Mouse (Mus musculus) liver, embryonic 14.5 days (tissue): ENCODE measurements at regions not wholly inside any gene's neighbourhood (a gene's known extent, or its start where the extent isn't known, plus 50 kb on each side); places are given as distances from the start of the nearest gene placed in this dataset. TPM values are rescaled to one million over a fixed set of nuclear protein-coding genes. Genes with fewer than 3 reads are reported as not detected.

ENCODE experiments used
- ATAC-seq: fragments of 200-750 bp; cut with Nextera tagmentation; 2 replicates; pipeline ENCODE4 v1.8.0; 2017; ENCODE audit warnings: moderate number of reproducible peaks, mild to moderate bottlenecking, moderate library complexity; ENCODE audit not compliant: insufficient read depth
- DNase-seq, 3 experiments: peaks; one replicate each; pipeline ENCODE4 v3.0.0-alpha.2; 2012 to 2013; ENCODE audit warnings: low read depth in 3 of 3, low spot score in 3 of 3
- H3K27ac ChIP-seq: fragments of 300-500 bp; sonication (generic); 2 replicates; pipeline ENCODE4 v1.5.1; 2014; ENCODE audit warnings: moderate library complexity, mild to moderate bottlenecking, control low read depth, inconsistent platforms
- H3K27me3 ChIP-seq: fragments of 300-500 bp; sonication (generic); 2 replicates; pipeline ENCODE4 v1.6.1; 2014; ENCODE audit warnings: mild to moderate bottlenecking, low read length, moderate library complexity; ENCODE audit not compliant: control insufficient read depth, insufficient read depth
- H3K36me3 ChIP-seq: fragments of 300-500 bp; sonication (generic); replicated peaks from 2 replicates; pipeline ENCODE4 v1.6.1; 2014; ENCODE audit warnings: low read depth; ENCODE audit not compliant: control insufficient read depth, insufficient read depth
- H3K4me1 ChIP-seq, 2 experiments: fragments of 200-500 bp in 1 of 2; fragments of 300-500 bp in 1 of 2; sonication (generic) in 1 of 2; replicated peaks; 2 replicates each; pipeline ENCODE4 v1.6.1; 2012 to 2014; ENCODE audit warnings: antibody characterized with exemption in 1 of 2, inconsistent platforms in 1 of 2, low read length in 1 of 2; ENCODE audit not compliant: control insufficient read depth in 2 of 2, insufficient read depth in 2 of 2
- H3K4me2 ChIP-seq: fragments of 300-500 bp; sonication (generic); 2 replicates; pipeline ENCODE4 v1.6.1; 2014; ENCODE audit warnings: low read depth, mild to moderate bottlenecking, control low read depth, moderate library complexity
- H3K4me3 ChIP-seq, 2 experiments: fragments of 200-500 bp in 1 of 2; fragments of 300-500 bp in 1 of 2; sonication (generic) in 1 of 2; 2 replicates each; pipeline ENCODE4 v1.5.1; 2012 to 2014; ENCODE audit warnings: low read depth in 2 of 2, low read length in 2 of 2, mild to moderate bottlenecking in 2 of 2, control low read depth in 1 of 2, inconsistent platforms in 1 of 2, moderate library complexity in 1 of 2; ENCODE audit not compliant: insufficient read depth in 1 of 2
- H3K9ac ChIP-seq: fragments of 300-500 bp; sonication (generic); replicated peaks from 2 replicates; pipeline ENCODE4 v1.6.1; 2014; ENCODE audit warnings: mild to moderate bottlenecking, control low read depth, moderate library complexity
- H3K9me3 ChIP-seq: fragments of 300-500 bp; sonication (generic); 2 replicates; pipeline ENCODE4 v1.6.1; 2016; ENCODE audit warnings: low read length, mixed read lengths; ENCODE audit not compliant: control insufficient read depth
- CTCF ChIP-seq: IDR thresholded peaks from 2 replicates; pipeline ENCODE4 v1.5.1; 2016; ENCODE audit warnings: antibody characterized with exemption, low read depth, control low read depth
- EP300 ChIP-seq: IDR thresholded peaks from 2 replicates; pipeline ENCODE4 v1.6.1; 2016; ENCODE audit warnings: antibody characterized with exemption, low read depth
- WGBS: fragments of 180-500 bp; shearing (Covaris S2); extraction: QIAGEN DNeasy Blood & Tissue Kit; methylation state at CpG from one replicate; pipeline ENCODE4 v1.1.7; 2014; ENCODE audit not compliant: insufficient replicate concordance; 5-methylcytosine and 5-hydroxymethylcytosine counted together
- microRNA-seq: library from miRNA; unstranded; fragments of <30 nt; microRNA quantifications from one replicate; pipeline ENCODE4, GENCODE M21; 2016

DNA sequence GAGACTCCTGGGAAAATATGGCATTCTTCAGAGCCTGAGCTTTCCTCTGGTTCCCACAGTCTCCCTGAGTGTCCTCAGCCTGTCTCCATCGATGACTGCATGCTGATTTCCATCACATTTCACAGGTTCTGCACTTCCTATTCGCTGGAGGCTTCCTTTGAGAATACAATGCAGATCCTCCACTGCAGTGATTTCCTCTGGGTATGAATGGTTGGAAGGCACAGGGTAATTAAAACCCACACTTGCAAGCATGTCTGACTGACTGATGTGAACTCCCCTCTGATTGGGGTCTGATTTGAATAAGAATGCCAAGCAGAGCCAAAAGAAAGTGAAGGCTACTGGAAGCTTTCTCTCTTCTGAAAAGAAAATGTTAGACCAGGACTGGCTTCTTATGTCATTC lies 67.1 kb upstream of the Lrrn1 start:
- Histone ChIP-seq H3K4me2 (no peak overlapping the region), H3K36me3 (no peaks in the 10 kb centered on the region), H3K9ac (no peak overlapping the region), H3K4me3 (no peak overlapping the region), H3K4me1 (no peaks in the 10 kb centered on the region), H3K27me3 (no peaks in the 10 kb centered on the region), H3K9me3 (no peaks in the 10 kb centered on the region), H3K27ac (no peak overlapping the region)
- DNase-seq (no peak), ATAC-seq (no peak)
- no peak for TF ChIP-seq CTCF
- no peak for TF ChIP-seq EP300
- WGBS = 20% methylated on average over 2 of the region's 2 CpGs

DNA sequence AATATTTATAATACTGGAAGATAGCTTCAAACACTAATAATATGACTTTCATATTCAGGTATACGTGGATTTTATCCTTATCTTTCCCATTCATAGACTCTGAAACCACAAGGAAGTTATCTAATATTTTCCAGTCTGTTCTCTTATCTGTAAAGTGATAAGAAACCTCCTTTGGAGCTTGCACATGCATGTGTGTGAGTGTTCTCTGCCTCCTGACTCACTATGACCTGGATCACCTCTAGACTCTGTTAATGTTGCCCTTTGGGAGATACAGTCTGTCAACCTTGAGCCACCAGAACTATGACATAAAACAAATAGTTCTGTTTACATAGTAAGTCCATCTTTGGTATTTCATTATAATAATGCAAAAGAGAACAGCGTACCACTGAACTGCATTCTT lies 56.2 kb upstream of the Lrrn1 start:
- DNase-seq (no peak), ATAC-seq (no peak)
- no peak overlapping the region for H3K4me3 ChIP-seq
- H3K36me3 ChIP-seq = no peaks in the 10 kb centered on the region
- TF ChIP-seq EP300 = no peak
- no peak for TF ChIP-seq CTCF
- 43% methylated on average over 2 of the region's 2 CpGs for WGBS
- H3K4me2 ChIP-seq = no peak overlapping the region
- no peak overlapping the region for H3K27ac ChIP-seq
- no peaks in the 10 kb centered on the region for H3K27me3 ChIP-seq
- no peaks in the 10 kb centered on the region for H3K4me1 ChIP-seq
- H3K9me3 ChIP-seq = no peaks in the 10 kb centered on the region
- H3K9ac ChIP-seq = no peak overlapping the region

DNA sequence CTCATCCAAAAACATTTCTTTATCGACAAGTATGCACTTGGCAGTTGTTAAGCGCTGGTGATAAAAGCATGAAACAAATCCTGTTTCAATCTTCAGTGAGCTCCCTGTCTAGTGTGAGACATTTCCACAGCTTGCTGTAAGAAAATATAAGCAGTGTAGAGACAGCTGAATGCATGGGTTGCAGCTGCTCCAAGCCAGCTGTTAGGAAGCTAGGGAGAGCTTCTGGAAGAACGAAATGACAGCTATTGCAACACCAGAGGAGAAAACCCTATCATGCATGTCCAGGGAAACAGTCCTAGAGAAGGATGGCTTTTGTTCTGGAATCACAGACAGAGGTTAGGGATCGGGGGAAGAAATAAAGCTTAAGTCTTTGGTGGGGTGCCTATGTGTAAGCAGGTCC lies 55.4 kb upstream of the Lrrn1 start:
- H3K4me1 ChIP-seq = no peaks in the 10 kb centered on the region
- TF ChIP-seq CTCF = no peak
- TF ChIP-seq EP300 = no peak
- H3K27ac ChIP-seq = no peak overlapping the region
- H3K27me3 ChIP-seq = no peaks in the 10 kb centered on the region
- no peak for ATAC-seq
- DNase-seq = no peak
- H3K9me3 ChIP-seq = no peaks in the 10 kb centered on the region
- H3K36me3 ChIP-seq = no peaks in the 10 kb centered on the region
- WGBS = 49% methylated on average over 4 of the region's 4 CpGs
- no peak overlapping the region for H3K4me3 ChIP-seq
- H3K4me2 ChIP-seq = no peak overlapping the region
- no peak overlapping the region for H3K9ac ChIP-seq

Small RNA genes lying in the stretch of these regions (microRNA-seq; reads per million reads assigned to microRNA genes)
- gene Gm27690 = not detected
